Mouse (Mus musculus): ENCODE measurements around the gene Chst4. TPM values are rescaled to one million over a fixed set of nuclear protein-coding genes. Genes with fewer than 3 reads are reported as not detected.

Chst4 gene
- polyA plus RNA-seq, 1 experiment = not detected

DNA sequence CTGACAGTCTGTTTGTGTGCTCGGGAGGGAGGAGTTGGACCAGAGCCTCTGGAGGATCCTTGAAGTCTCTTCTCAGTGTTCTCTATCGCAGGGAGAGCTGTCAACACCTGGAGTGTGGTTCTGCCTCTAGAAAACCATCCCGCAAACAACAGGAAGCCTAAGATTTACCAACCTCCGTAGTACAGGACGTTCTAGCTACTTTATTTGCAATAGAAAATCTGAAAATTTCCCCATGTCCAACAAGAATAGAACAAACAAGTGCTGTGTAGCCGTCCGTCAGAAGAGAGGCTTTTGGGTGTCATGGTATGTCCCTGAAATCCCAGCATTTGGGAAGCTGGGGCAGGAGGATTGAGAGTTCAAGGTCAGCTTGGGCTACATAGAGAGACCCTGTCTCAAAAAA lies 51.8 kb downstream of the Chst4 start:
- no peak for DNase-seq
- Histone ChIP-seq H3K27me3 (ENCODE audit: control insufficient read depth, insufficient read depth, low read length) (no peaks in the 10 kb centered on the region), H3K4me3 (replicated peaks; ENCODE audit: insufficient read depth, low read depth, low read length) (no peak overlapping the region), H3K27ac (ENCODE audit: insufficient read depth, low read length) (no peak overlapping the region), H3K4me1 (ENCODE audit: control insufficient read depth, insufficient read depth, low read length) (no peaks in the 10 kb centered on the region)
- 71% methylated on average over 7 of the region's 7 CpGs for WGBS
- TF ChIP-seq POLR2A (IDR thresholded peaks at IDR 0.05; ENCODE audit: borderline replicate concordance, insufficient read depth, low read length) (no peak), CTCF (IDR thresholded peaks at IDR 0.05; ENCODE audit: borderline replicate concordance, insufficient read depth, low read depth, low read length) (no peak)

DNA sequence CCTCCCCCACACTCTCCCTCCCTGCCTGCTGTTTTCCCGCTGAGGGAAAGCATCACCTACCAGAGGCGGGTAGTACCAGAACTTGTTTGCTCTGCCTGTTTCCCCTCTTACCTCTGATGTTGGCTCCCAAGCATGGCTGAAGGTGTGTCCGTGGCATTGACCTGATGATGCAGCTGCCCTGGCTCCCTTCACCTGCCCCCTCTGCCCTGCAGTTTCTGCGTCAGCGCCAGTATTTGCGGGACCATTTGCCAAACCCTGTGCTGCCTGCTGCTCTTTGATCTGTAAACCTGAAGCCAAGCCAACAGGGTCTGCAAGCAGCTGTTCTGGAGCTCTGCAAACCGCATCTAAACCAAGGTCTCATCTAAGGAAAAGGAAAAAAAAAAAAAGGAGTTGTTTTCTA lies 53.2 kb downstream of the Chst4 start:
- 17% methylated on average over 7 of the region's 7 CpGs for WGBS

DNA sequence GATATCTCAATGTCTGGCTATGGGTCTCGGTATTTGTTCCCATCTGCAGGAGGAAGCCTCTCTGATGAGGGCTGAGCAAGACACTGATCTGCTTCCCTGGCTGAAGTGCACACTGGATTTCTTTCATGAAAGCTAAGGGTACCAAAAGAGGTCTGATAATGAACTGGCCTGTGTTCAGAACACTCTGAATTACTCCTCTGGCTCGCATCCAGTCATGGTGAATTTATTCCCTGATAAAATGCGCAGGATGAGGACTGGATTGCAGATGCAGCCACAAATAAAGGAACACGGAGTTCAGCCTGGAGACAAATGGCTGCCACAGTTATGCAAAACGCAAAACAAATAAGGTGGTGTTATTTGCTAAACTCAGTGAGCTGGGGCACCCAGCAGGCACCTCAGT lies 55.6 kb downstream of the Chst4 start:
- H3K4me3 ChIP-seq (replicated peaks; ENCODE audit: insufficient read depth, low read depth, low read length) = no peak overlapping the region
- WGBS = 23% methylated on average over 5 of the region's 5 CpGs
- H3K4me1 ChIP-seq (ENCODE audit: control insufficient read depth, insufficient read depth, low read length) = no peaks in the 10 kb centered on the region
- H3K27me3 ChIP-seq (ENCODE audit: control insufficient read depth, insufficient read depth, low read length) = no peaks in the 10 kb centered on the region
- DNase-seq = no peak
- TF ChIP-seq POLR2A (IDR thresholded peaks at IDR 0.05; ENCODE audit: borderline replicate concordance, insufficient read depth, low read length) = no peak
- H3K27ac ChIP-seq (ENCODE audit: insufficient read depth, low read length) = no peak overlapping the region

More for the DNA sequence above, 53.2 kb downstream of the Chst4 start:
- Histone ChIP-seq H3K4me1 (ENCODE audit: control insufficient read depth, insufficient read depth, low read length) (no peaks in the 10 kb centered on the region), H3K27ac (ENCODE audit: insufficient read depth, low read length) (no peak overlapping the region), H3K27me3 (ENCODE audit: control insufficient read depth, insufficient read depth, low read length) (no peaks in the 10 kb centered on the region), H3K4me3 (replicated peaks; ENCODE audit: insufficient read depth, low read depth, low read length) (no peak overlapping the region)
- TF ChIP-seq POLR2A (IDR thresholded peaks at IDR 0.05; ENCODE audit: borderline replicate concordance, insufficient read depth, low read length) (no peak), CTCF (IDR thresholded peaks at IDR 0.05; ENCODE audit: borderline replicate concordance, insufficient read depth, low read depth, low read length) (no peak)
- DNase-seq = no peak

DNA sequence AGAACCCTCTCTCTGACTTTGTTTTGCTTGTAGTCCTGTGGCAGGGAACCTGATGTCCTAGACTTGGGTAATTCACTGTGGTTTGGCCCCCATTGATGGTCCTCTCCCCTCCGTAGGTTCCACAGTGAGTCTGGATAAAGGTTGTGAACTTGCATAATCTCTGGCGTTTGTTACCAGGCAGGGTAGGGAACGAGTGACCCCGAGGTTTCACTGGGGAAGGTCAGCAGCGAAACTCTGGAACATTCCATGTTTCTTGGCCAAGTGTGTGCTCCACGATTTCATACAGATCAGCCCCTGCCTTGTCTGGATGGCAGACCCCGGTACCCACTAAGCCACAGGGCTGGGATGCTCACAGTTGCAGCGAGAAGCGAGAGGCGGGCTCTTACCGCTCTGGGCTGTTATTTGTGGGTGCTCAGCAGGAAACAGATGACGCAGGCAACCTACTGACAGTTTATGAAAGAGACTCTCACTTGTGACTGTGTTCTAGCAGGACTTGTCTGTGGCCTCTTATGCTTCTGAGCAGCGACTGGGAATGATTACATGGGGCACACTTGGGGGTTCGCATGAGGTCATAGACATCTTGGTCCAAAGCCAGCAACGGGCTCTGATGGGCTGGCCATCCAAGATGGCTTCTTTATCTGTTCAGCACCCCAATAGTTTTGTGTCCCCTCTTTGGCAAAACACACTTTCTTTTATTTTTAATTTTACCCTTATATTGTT lies 57.0 kb downstream of the Chst4 start:
- TF ChIP-seq POLR2A (IDR thresholded peaks at IDR 0.05; ENCODE audit: borderline replicate concordance, insufficient read depth, low read length) = no peak
- TF ChIP-seq CTCF (IDR thresholded peaks at IDR 0.05; ENCODE audit: borderline replicate concordance, insufficient read depth, low read depth, low read length) = no peak
- H3K27ac ChIP-seq (ENCODE audit: insufficient read depth, low read length) = no peak overlapping the region
- 39% methylated on average over 15 of the region's 15 CpGs for WGBS
- no peak overlapping the region for H3K4me3 ChIP-seq (replicated peaks; ENCODE audit: insufficient read depth, low read depth, low read length)
- DNase-seq = peak; percentile 16 to 32
- H3K4me1 ChIP-seq (ENCODE audit: control insufficient read depth, insufficient read depth, low read length) = no peaks in the 10 kb centered on the region
- no peaks in the 10 kb centered on the region for H3K27me3 ChIP-seq (ENCODE audit: control insufficient read depth, insufficient read depth, low read length)

DNA sequence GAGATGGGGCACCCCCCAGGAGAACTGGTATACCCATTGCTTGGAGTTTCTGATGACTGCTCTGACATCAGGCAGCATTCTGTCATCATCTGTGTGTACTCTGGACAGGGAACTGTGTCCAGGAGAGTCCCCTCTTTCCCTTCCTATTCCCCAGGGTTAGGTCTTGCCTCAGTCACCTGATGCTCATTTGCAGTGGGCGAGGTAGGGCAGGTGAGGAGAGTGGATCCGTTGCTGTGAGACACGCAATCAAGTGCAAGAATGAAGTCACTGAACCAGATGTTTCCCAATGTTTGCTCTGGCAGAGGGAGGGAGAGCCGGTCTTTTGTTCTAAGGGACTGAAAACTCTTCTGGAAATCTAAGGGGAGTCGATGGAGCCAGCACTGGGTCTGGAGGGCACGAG lies 60.2 kb downstream of the Chst4 start:
- H3K4me3 ChIP-seq (replicated peaks; ENCODE audit: insufficient read depth, low read depth, low read length) = no peak overlapping the region
- WGBS = 74% methylated on average over 6 of the region's 6 CpGs
- H3K27me3 ChIP-seq (ENCODE audit: control insufficient read depth, insufficient read depth, low read length) = no peaks in the 10 kb centered on the region
- TF ChIP-seq POLR2A (IDR thresholded peaks at IDR 0.05; ENCODE audit: borderline replicate concordance, insufficient read depth, low read length) (no peak), CTCF (IDR thresholded peaks at IDR 0.05; ENCODE audit: borderline replicate concordance, insufficient read depth, low read depth, low read length) (no peak)
- no peaks in the 10 kb centered on the region for H3K4me1 ChIP-seq (ENCODE audit: control insufficient read depth, insufficient read depth, low read length)
- DNase-seq = no peak
- no peak overlapping the region for H3K27ac ChIP-seq (ENCODE audit: insufficient read depth, low read length)

Other genes starting within 250 kb of the Chst4 start
- 19.2 TPM in 2 replicates for gene Phlpp2, start 171.2 kb downstream of the Chst4 start, polyA plus RNA-seq (2012; rRNA removed)
- 0.21 and 0.33 TPM in 2 replicates for gene Marveld3, start 77.5 kb downstream of the Chst4 start, polyA plus RNA-seq (2012; rRNA removed)
- gene Tat, start 49.3 kb downstream of the Chst4 start, polyA plus RNA-seq (2012; rRNA removed) = 0.05 TPM in 1 of 2 replicates, not detected in the other
- gene Zfp612, start 40.0 kb upstream of the Chst4 start, polyA plus RNA-seq (2012; rRNA removed) = 41.3 and 41.9 TPM in 2 replicates
- not detected in 2 replicates for gene Gm21964, start 61.5 kb upstream of the Chst4 start, polyA plus RNA-seq (2012; rRNA removed)
- gene Gm17720, start 63.0 kb upstream of the Chst4 start, polyA plus RNA-seq (2012; rRNA removed) = not detected in 2 replicates
- gene Calb2, start 128.5 kb upstream of the Chst4 start, polyA plus RNA-seq (2012; rRNA removed) = 542 and 550 TPM in 2 replicates
- 13.2 and 13.8 TPM in 2 replicates for gene Cmtr2, start 175.9 kb upstream of the Chst4 start, polyA plus RNA-seq (2012; rRNA removed)
- 0.70 and 0.71 TPM in 2 replicates for gene Hydin, start 227.2 kb upstream of the Chst4 start, polyA plus RNA-seq (2012; rRNA removed)

All from cerebellum, adult 2 months (tissue).